Mouse (Mus musculus): ENCODE measurements around the gene Gm49368. TPM values are rescaled to one million over a fixed set of nuclear protein-coding genes. Genes with fewer than 3 reads are reported as not detected.
"Not testable (repeated sequence)": the region's sequence is repeated elsewhere in the genome, so short reads cannot be mapped to it uniquely, and the experiment has no call there.

Gm49368 gene
- total RNA-seq, 2 experiments from 2014 or later = not detected

- intact Hi-C loops (cut with DNase I) = no loop called here
- no peak for DNase-seq (ENCODE audit: low spot score)
Measured at GRCm38 (mm10) chr7:128116396-128116795, 53.9 kb downstream of the Gm49368 start.

GRCm38 (mm10) chr7:128119726-128120490 lies 57.4 kb downstream of the Gm49368 start:
- intact Hi-C loops (cut with DNase I) = no loop called here
- no peak for DNase-seq (ENCODE audit: low spot score)

GRCm38 (mm10) chr7:128128741-128129720 lies 66.5 kb downstream of the Gm49368 start, which contains the start of gene Itgax:
Itgax (plus strand) TSS chr7:128129547.
- intact Hi-C loops (cut with DNase I) = no loop called here
- no peak for DNase-seq (ENCODE audit: low spot score)

- DNase-seq (ENCODE audit: low spot score) = no peak
- intact Hi-C loops (cut with DNase I) = no loop called here
Measured at GRCm38 (mm10) chr7:128132148-128132547, 69.7 kb downstream of the Gm49368 start.

- DNase-seq (ENCODE audit: low spot score) = no peak
Measured at GRCm38 (mm10) chr7:128133596-128133995, 71.1 kb downstream of the Gm49368 start.

GRCm38 (mm10) chr7:128136927-128137326 lies 74.4 kb downstream of the Gm49368 start:
- no peak for DNase-seq (ENCODE audit: low spot score)
- intact Hi-C loops (cut with DNase I) = no loop called here

More at GRCm38 (mm10) chr7:128133596-128133995, 71.1 kb downstream of the Gm49368 start:
- intact Hi-C loops (cut with DNase I) = no loop called here

GRCm38 (mm10) chr7:128139611-128140010 lies 77.1 kb downstream of the Gm49368 start:
- intact Hi-C loops (cut with DNase I) = no loop called here
- DNase-seq (ENCODE audit: low spot score) = no peak

GRCm38 (mm10) chr7:128150970-128151369 lies 88.5 kb downstream of the Gm49368 start:
- no peak for DNase-seq (ENCODE audit: low spot score)
- intact Hi-C loops (cut with DNase I) = no loop called here

GRCm38 (mm10) chr7:128154076-128154475 lies 91.6 kb downstream of the Gm49368 start, which contains the start of gene Itgad:
Itgad (plus strand) TSS chr7:128154376.
- intact Hi-C loops (cut with DNase I) = no loop called here
- DNase-seq (ENCODE audit: low spot score) = no peak

GRCm38 (mm10) chr7:128154924-128155323 lies 92.4 kb downstream of the Gm49368 start:
- DNase-seq (ENCODE audit: low spot score) = no peak
- intact Hi-C loops (cut with DNase I) = no loop called here

GRCm38 (mm10) chr7:128158688-128159354 lies 96.3 kb downstream of the Gm49368 start:
- DNase-seq (ENCODE audit: low spot score); intact Hi-C loops (cut with DNase I): not testable (repeated sequence)

GRCm38 (mm10) chr7:128164001-128164400 lies 101.5 kb downstream of the Gm49368 start:
- intact Hi-C loops (cut with DNase I) = no loop called here
- DNase-seq (ENCODE audit: low spot score) = no peak

GRCm38 (mm10) chr7:128166391-128166790 lies 103.9 kb downstream of the Gm49368 start:
- no peak for DNase-seq (ENCODE audit: low spot score)
- intact Hi-C loops (cut with DNase I) = no loop called here

- intact Hi-C loops (cut with DNase I) = no loop called here
- DNase-seq (ENCODE audit: low spot score) = no peak
Measured at GRCm38 (mm10) chr7:128169996-128170395, 107.5 kb downstream of the Gm49368 start.

Other genes with a start within 250 kb of the Gm49368 start
- 10 to 100 TPM; 61.4 to 68.7 TPM for gene Stx4a, start 238.4 kb upstream of the Gm49368 start, total RNA-seq (2021)
- gene Stx1b, start 238.1 kb upstream of the Gm49368 start, total RNA-seq (2021) = under 1 TPM; 0.39 to 0.42 TPM
- 10 to 100 TPM; 17.2 to 18.4 TPM for gene Zfp646, start 186.5 kb upstream of the Gm49368 start, total RNA-seq (2021)
- gene Zfp668, start 185.9 kb upstream of the Gm49368 start, total RNA-seq (2021) = 1 to 10 TPM; 3.4 to 4.7 TPM
- gene Prss53, start 171.7 kb upstream of the Gm49368 start, total RNA-seq (2021) = 1 to 10 TPM in 1 of 2 experiments, under 1 TPM in 1; 0.99 to 1.3 TPM
- gene Gm21974, start 167.2 kb upstream of the Gm49368 start, total RNA-seq (2021) = not detected
- 10 to 100 TPM; 15.2 to 22.0 TPM for gene Vkorc1, start 167.1 kb upstream of the Gm49368 start, total RNA-seq (2021)
- gene Bckdk, start 158.6 kb upstream of the Gm49368 start, total RNA-seq (2021) = 100 to 1,000 TPM in 1 of 2 experiments, 10 to 100 TPM in 1; 98.8 to 104 TPM
- 10 to 100 TPM; 12.3 to 13.5 TPM for gene Kat8, start 150.2 kb upstream of the Gm49368 start, total RNA-seq (2021)
- not detected for gene Prss8, start 132.6 kb upstream of the Gm49368 start, total RNA-seq (2021)
- 1 to 10 TPM; 7.5 to 8.1 TPM for gene Prss36, start 116.0 kb upstream of the Gm49368 start, total RNA-seq (2021)
- 100 to 1,000 TPM; 139 to 171 TPM for gene Fus, start 95.2 kb upstream of the Gm49368 start, total RNA-seq (2021)
- gene Pycard, start 68.8 kb upstream of the Gm49368 start, total RNA-seq (2021) = 10 to 100 TPM; 10.3 to 10.9 TPM
- gene Trim72, start 58.7 kb upstream of the Gm49368 start, total RNA-seq (2021) = 100 to 1,000 TPM; 301 to 325 TPM
- 1 to 10 TPM; 4.6 to 5.1 TPM for gene Itgam, start within 50 bp of the Gm49368 start, total RNA-seq (2021)
- under 1 TPM; 0.17 to 0.26 TPM for gene Itgax, start 66.9 kb downstream of the Gm49368 start, total RNA-seq (2021)
- gene Itgad, start 91.7 kb downstream of the Gm49368 start, total RNA-seq (2021) = not detected
- gene Cox6a2, start 143.7 kb downstream of the Gm49368 start, total RNA-seq (2021) = 1,000 to 10,000 TPM; 2,394 to 2,415 TPM
- gene Armc5, start 174.7 kb downstream of the Gm49368 start, total RNA-seq (2021) = 1 to 10 TPM; 6.8 to 7.2 TPM
- 1 to 10 TPM; 3.3 to 3.4 TPM for gene 9130023H24Rik, start 175.3 kb downstream of the Gm49368 start, total RNA-seq (2021)
- 10 to 100 TPM; 19.6 to 22.5 TPM for gene Tgfb1i1, start 184.1 kb downstream of the Gm49368 start, total RNA-seq (2021)
- not detected for gene Slc5a2, start 203.0 kb downstream of the Gm49368 start, total RNA-seq (2021)
- gene BC017158, start 235.5 kb downstream of the Gm49368 start, total RNA-seq (2021) = 1 to 10 TPM; 6.1 to 6.4 TPM

Data from heart, postnatal 25 days (tissue).